Mouse (Mus musculus) heart, adult 2 months (tissue): ENCODE results near the gene Lhx2. TPM values are rescaled to one million over a fixed set of nuclear protein-coding genes. Genes with fewer than 3 reads are reported as not detected.

Source experiments
- DNase-seq, 2 experiments: peaks; one replicate each; pipeline ENCODE4 v3.0.0; 2021
- H3K27ac ChIP-seq: fragments of 200-600 bp; 2 replicates; pipeline ENCODE4 v1.8.1; 2022
- H3K27me3 ChIP-seq: fragments of 200-500 bp; 2 replicates; pipeline ENCODE4 v1.6.1; 2012; ENCODE audit warnings: mild to moderate bottlenecking, low read length, inconsistent platforms, mixed read lengths; ENCODE audit not compliant: control insufficient read depth, insufficient read depth
- H3K36me3 ChIP-seq: fragments of 200-500 bp; 2 replicates; pipeline ENCODE4 v1.6.1; 2012; ENCODE audit warnings: low read length, inconsistent platforms; ENCODE audit not compliant: control insufficient read depth, insufficient read depth
- H3K4me1 ChIP-seq: fragments of 200-500 bp; 2 replicates; pipeline ENCODE4 v1.6.1; 2011; ENCODE audit warnings: low read length; ENCODE audit not compliant: control insufficient read depth, insufficient read depth
- H3K4me3 ChIP-seq: fragments of 200-600 bp; 2 replicates; pipeline ENCODE4 v1.8.1; 2022
- H3K79me2 ChIP-seq: fragments of 200-500 bp; replicated peaks from 2 replicates; pipeline ENCODE4 v1.6.1; 2012; ENCODE audit warnings: mild to moderate bottlenecking, inconsistent platforms, low read length, moderate library complexity, mixed read lengths; ENCODE audit not compliant: control insufficient read depth, insufficient read depth
- H3K9ac ChIP-seq: fragments of 200-500 bp; 2 replicates; pipeline ENCODE4 v1.6.1; 2012; ENCODE audit warnings: low read depth, mild to moderate bottlenecking, control low read depth, inconsistent platforms, low read length, mixed read lengths
- CTCF ChIP-seq: fragments of 200-600 bp; IDR thresholded peaks from 2 replicates; pipeline ENCODE4 v1.8.1; 2022; ENCODE audit warnings: antibody characterized with exemption, mild to moderate bottlenecking, moderate library complexity
- EP300 ChIP-seq: fragments of 200-500 bp; IDR thresholded peaks from 2 replicates; pipeline ENCODE4 v1.6.1; 2011; ENCODE audit warnings: low read depth, low read length, control low read depth; ENCODE audit not compliant: insufficient read depth
- POLR2A ChIP-seq: fragments of 200-500 bp; IDR thresholded peaks from 2 replicates; pipeline ENCODE4 v1.6.1; 2011; ENCODE audit warnings: mild to moderate bottlenecking, low read depth, low read length, control low read depth; ENCODE audit not compliant: insufficient read depth
- WGBS: fragments of 180-500 bp; shearing (Covaris S2); methylation state at CpG from one replicate; pipeline ENCODE4 v1.1.7; 2018; 5-methylcytosine and 5-hydroxymethylcytosine counted together
- intact Hi-C: fragments of 180-260 bp; cut with DNase I; formaldehyde crosslinking; loops from one replicate; pipeline ENCODE4 v1.15.1; 2025
- polyA plus RNA-seq: library from polyadenylated mRNA; depleted of rRNA; stranded (reverse); fragments of >200 nt; gene quantifications from 2 replicates; pipeline ENCODE4 v1.2.3, GENCODE M21; 2012
- total RNA-seq, 2 experiments: library from RNA; stranded (reverse); gene quantifications; 2 replicates each; pipeline ENCODE4 v1.2.3; 2021

The Lhx2 gene
- total and polyA plus RNA-seq, 3 experiments = not detected

DNA sequence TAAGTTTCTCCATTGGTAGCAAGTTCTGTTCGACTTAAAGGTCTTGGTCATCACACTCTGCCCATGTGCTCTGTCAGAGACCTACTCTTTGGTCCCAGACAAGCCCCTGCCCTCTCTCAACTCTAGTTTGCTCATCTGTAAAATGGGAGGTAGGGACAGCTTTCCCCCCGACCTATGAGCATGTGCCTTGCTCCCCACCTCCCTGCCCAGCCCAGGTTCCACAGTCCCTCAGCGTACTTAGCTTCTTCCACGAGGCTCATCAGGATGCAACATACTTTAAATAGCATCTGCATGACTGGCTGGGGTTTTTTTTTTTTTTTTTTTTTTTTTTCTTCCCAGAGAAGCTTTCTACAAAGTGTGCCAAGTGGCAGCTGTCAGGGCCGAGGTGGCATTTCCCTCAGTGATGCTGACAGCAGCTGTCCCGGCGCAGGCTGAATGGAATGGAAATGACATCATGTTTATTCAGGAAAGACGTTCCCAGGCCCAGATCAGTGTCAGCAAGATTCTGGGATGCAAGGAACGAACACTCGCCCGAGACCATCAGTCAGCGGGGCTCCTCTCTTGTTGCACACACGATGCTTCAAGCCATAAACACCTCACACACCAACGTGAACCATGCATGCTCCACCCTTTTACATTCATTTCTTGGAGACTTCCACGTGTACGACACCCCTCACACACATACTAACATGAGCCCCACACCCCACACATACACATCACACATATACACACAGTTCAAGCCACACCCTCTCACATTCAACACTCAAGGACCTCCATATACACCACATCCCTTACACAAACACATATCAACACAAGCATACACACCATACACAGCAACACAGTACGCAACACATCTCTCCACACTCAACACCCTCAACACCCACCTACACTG, 56.1 kb downstream of the Lhx2 start:
- WGBS = 34% methylated on average over 17 of the region's 17 CpGs
- no peak for DNase-seq

DNA sequence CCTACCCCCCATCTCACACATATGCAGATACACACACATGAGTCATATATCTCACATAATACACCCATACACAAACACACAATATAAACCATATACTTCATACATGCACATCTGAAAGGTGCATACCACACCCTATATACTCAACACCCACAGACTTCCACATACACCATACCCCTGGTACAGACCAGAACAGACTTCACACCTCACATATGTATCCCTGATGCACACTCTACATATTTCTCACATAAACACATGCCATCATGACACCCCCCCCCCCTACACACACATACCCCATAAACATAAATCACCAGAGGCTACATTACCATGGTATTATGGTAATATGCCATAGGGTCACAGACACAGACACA, 56.8 kb downstream of the Lhx2 start:
- DNase-seq = no peak
- TF ChIP-seq POLR2A (no peak), EP300 (no peak), CTCF (no peak)

More for the DNA sequence above, 56.1 kb downstream of the Lhx2 start:
- no peaks in the 10 kb centered on the region for H3K79me2 ChIP-seq
- H3K36me3 ChIP-seq = no peaks in the 10 kb centered on the region
- intact Hi-C loops = no loop called here
- H3K4me1 ChIP-seq = no peaks in the 10 kb centered on the region
- peaks cover 3% of the 10 kb centered on the region; the same call in 1 of the 2 replicates for H3K27me3 ChIP-seq
- TF ChIP-seq EP300 (no peak), CTCF (no peak), POLR2A (no peak)
- H3K27ac ChIP-seq = no peak overlapping the region
- no peak overlapping the region for H3K9ac ChIP-seq
- H3K4me3 ChIP-seq = no peak overlapping the region

DNA sequence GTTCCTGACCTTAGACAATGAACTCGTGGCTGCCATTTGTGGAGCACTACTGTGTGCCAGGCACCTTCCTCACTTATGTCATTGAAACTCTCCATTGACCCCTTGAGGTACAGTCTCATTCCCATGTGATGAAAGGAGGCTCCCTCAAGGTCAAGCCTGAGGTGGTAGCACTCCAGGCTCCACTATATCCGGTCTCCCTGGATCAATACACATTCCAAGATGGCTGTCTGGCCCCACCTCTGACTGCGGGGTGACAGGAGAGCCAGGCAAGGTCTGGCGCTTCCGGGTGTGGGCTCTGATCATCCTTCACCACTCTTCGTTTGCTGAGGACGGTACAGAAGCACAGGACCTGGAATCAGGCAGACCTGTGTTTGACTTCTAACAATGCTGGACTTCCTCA, 58.2 kb downstream of the Lhx2 start:
- no peak overlapping the region for H3K27ac ChIP-seq
- H3K79me2 ChIP-seq = no peaks in the 10 kb centered on the region
- TF ChIP-seq EP300 (no peak), POLR2A (no peak), CTCF (no peak)
- no peak overlapping the region for H3K9ac ChIP-seq
- no peaks in the 10 kb centered on the region for H3K36me3 ChIP-seq
- H3K27me3 ChIP-seq = peaks cover 3% of the 10 kb centered on the region; the same call in 1 of the 2 replicates
- intact Hi-C loops = no loop called here
- no peaks in the 10 kb centered on the region for H3K4me1 ChIP-seq
- no peak overlapping the region for H3K4me3 ChIP-seq
- 69% methylated on average over 7 of the region's 7 CpGs for WGBS
- DNase-seq = no peak

More for the DNA sequence above, 56.8 kb downstream of the Lhx2 start:
- Histone ChIP-seq H3K36me3 (no peaks in the 10 kb centered on the region), H3K79me2 (no peaks in the 10 kb centered on the region), H3K27me3 (peaks cover 3% of the 10 kb centered on the region; the same call in 1 of the 2 replicates), H3K9ac (no peak overlapping the region), H3K4me1 (no peaks in the 10 kb centered on the region), H3K4me3 (no peak overlapping the region), H3K27ac (no peak overlapping the region)
- intact Hi-C loops = no loop called here

DNA sequence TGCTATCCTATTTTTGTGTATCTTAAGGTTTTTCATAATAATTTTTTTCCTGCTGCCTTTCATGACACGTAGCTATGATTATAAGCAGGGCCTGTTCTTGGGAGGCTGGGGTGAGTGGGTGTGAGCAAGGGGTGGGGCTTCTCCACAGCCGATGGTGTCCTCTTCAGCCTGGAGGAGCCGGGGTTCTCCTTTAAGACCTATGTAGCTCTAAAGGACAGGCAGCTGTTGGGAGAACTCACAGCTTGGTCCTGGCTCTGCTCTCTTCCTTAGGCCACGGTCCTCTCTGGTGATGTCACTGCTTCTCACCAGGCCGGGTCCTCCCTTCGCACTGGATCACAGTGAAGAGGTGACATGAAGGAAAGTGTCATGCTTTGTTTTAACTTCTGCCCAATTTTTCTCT, 58.8 kb downstream of the Lhx2 start:
- WGBS = 46% methylated on average over 6 of the region's 6 CpGs
- DNase-seq = no peak
- no peaks in the 10 kb centered on the region for H3K36me3 ChIP-seq
- no peak for TF ChIP-seq EP300
- no peak for TF ChIP-seq POLR2A
- TF ChIP-seq CTCF = no peak
- intact Hi-C loops = no loop called here
- H3K79me2 ChIP-seq = no peaks in the 10 kb centered on the region
- H3K27me3 ChIP-seq = peaks cover 3% of the 10 kb centered on the region; the same call in 1 of the 2 replicates
- H3K4me3 ChIP-seq = no peak overlapping the region
- no peak overlapping the region for H3K27ac ChIP-seq
- no peaks in the 10 kb centered on the region for H3K4me1 ChIP-seq
- no peak overlapping the region for H3K9ac ChIP-seq

DNA sequence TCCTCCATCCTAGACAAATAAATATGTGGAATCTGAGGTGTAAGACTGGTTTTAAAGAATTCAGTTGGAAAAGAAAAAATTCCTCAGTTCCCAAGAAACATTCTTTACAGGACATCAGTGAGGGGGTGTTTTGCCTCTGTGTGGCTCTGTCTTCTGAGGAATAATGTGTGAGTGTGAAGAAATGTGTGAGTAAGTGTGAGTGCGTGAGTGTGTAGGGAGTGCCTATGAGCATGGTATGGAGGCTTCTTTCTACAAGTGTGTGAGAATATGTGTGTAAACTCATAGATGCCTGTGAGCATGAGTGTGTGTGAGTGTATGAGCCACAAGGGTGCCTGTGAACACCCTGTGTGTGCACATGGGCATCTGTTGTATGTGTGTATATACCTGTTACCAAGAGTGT, 63.5 kb downstream of the Lhx2 start:
- Histone ChIP-seq H3K4me1 (no peaks in the 10 kb centered on the region), H3K27me3 (peaks cover 1% of the 10 kb centered on the region; the same call in 1 of the 2 replicates), H3K4me3 (no peak overlapping the region), H3K36me3 (no peaks in the 10 kb centered on the region), H3K9ac (no peak overlapping the region), H3K27ac (no peak overlapping the region), H3K79me2 (no peaks in the 10 kb centered on the region)
- intact Hi-C loops = no loop called here
- DNase-seq = no peak
- no peak for TF ChIP-seq CTCF
- TF ChIP-seq EP300 = no peak
- no peak for TF ChIP-seq POLR2A
- WGBS = 91% methylated on average over 1 of the region's 1 CpGs

DNA sequence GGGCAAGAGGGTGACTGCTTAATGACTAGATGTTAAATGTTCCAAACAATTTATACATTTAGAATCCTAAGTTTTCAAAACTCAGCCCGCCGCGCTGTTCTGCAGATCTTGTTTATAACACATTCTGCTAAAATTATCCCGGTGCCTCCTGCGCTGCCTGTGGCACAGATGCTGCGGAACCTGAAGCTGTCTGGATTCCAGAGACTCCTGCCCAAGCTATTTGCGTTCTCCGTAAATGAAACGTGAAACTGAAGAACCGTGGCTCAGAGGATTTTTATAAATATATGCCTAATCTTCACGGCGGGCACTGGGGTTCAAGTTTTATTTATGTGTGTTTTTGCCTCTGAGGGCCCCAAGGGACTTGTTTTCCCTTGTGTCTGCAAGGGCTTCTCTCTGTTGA, 64.2 kb downstream of the Lhx2 start:
- no peak for DNase-seq
- Histone ChIP-seq H3K9ac (no peak overlapping the region), H3K27me3 (peaks cover 1% of the 10 kb centered on the region; the same call in 1 of the 2 replicates), H3K79me2 (no peaks in the 10 kb centered on the region), H3K27ac (no peak overlapping the region), H3K36me3 (no peaks in the 10 kb centered on the region), H3K4me3 (no peak overlapping the region), H3K4me1 (no peaks in the 10 kb centered on the region)
- TF ChIP-seq EP300 (no peak), CTCF (no peak), POLR2A (no peak)
- WGBS = 50% methylated on average over 12 of the region's 12 CpGs
- intact Hi-C loops = no loop called here
